Mouse (Mus musculus) hindbrain, embryonic 12.5 days (tissue): ENCODE data around the gene Asic2. TPM values are rescaled to one million over a fixed set of nuclear protein-coding genes. Genes with fewer than 3 reads are reported as not detected.
A peak's percentile ranks its signal among the peaks of the same experiment; 100 is the strongest.

ENCODE experiments used
- ATAC-seq: fragments of 200-750 bp; cut with Nextera tagmentation; 2 replicates; pipeline ENCODE4 v1.8.0; 2017; ENCODE audit warnings: moderate TSS enrichment; ENCODE audit not compliant: low FRiP score
- H3K27ac ChIP-seq: fragments of 300-500 bp; sonication (generic); 2 replicates; pipeline ENCODE4 v1.5.1; 2016; ENCODE audit warnings: mild to moderate bottlenecking
- H3K27me3 ChIP-seq: fragments of 300-500 bp; sonication (generic); 2 replicates; pipeline ENCODE4 v1.6.1; 2016; ENCODE audit warnings: mild to moderate bottlenecking
- H3K36me3 ChIP-seq: fragments of 300-500 bp; sonication (generic); 2 replicates; pipeline ENCODE4 v1.6.1; 2016; ENCODE audit warnings: mild to moderate bottlenecking
- H3K4me1 ChIP-seq: fragments of 300-500 bp; sonication (generic); 2 replicates; pipeline ENCODE4 v1.6.1; 2016
- H3K4me2 ChIP-seq: fragments of 300-500 bp; sonication (generic); replicated peaks from 2 replicates; pipeline ENCODE4 v1.6.1; 2016; ENCODE audit warnings: mild to moderate bottlenecking
- H3K4me3 ChIP-seq: fragments of 300-500 bp; sonication (generic); 2 replicates; pipeline ENCODE4 v1.5.1; 2016; ENCODE audit warnings: mild to moderate bottlenecking
- H3K9ac ChIP-seq: fragments of 300-500 bp; sonication (generic); 2 replicates; pipeline ENCODE4 v1.6.1; 2016; ENCODE audit warnings: mild to moderate bottlenecking, moderate library complexity
- H3K9me3 ChIP-seq: fragments of 300-500 bp; sonication (generic); replicated peaks from 2 replicates; pipeline ENCODE4 v1.6.1; 2016; ENCODE audit warnings: mild to moderate bottlenecking
- WGBS: fragments of 180-500 bp; shearing (Covaris S2); methylation state at CpG from one replicate; pipeline ENCODE4 v1.1.7; 2016; 5-methylcytosine and 5-hydroxymethylcytosine counted together
- polyA plus RNA-seq: library from polyadenylated mRNA; unstranded; fragments of >200 nt; fragmentation: Nextera tagmentation; extraction: Ambion mirVana; gene quantifications from 2 replicates; pipeline ENCODE4 v1.2.1, GENCODE M21; 2016

The Asic2 gene
- polyA plus RNA-seq, 1 experiment from 2014 or later: 5.4 TPM

GRCm38 (mm10) chr11:81152021-81152385 is 816.3 kb downstream of the Asic2 start:
- peaks cover 44% of the 10 kb centered on the region for H3K27me3 ChIP-seq
- peak; percentile 39 for ATAC-seq
- no peaks in the 10 kb centered on the region for H3K36me3 ChIP-seq
- peaks cover 20% of the 10 kb centered on the region for H3K4me1 ChIP-seq
- H3K27ac ChIP-seq: peak overlapping the region; percentile 74
- no peaks in the 10 kb centered on the region for H3K9me3 ChIP-seq
- H3K4me3 ChIP-seq: peak overlapping the region; percentile 67
- H3K9ac ChIP-seq: peak overlapping the region; percentile 74
- H3K4me2 ChIP-seq: peak overlapping the region; percentile 98
- WGBS: under 1% methylated on average over 39 of the region's 42 CpGs

- peak overlapping the region; percentile 98 for H3K4me2 ChIP-seq
- peak overlapping the region; percentile 67 for H3K4me3 ChIP-seq
- H3K9me3 ChIP-seq: no peaks in the 10 kb centered on the region
- H3K36me3 ChIP-seq: no peaks in the 10 kb centered on the region
- ATAC-seq: 0 out of 2 replicates have a peak, but pooled peaks have one; percentile 33
- H3K27ac ChIP-seq: no peak overlapping the region
- 6% methylated on average over 35 of the region's 36 CpGs for WGBS
- H3K27me3 ChIP-seq: peaks cover 44% of the 10 kb centered on the region
- H3K4me1 ChIP-seq: peaks cover 20% of the 10 kb centered on the region
- peak overlapping the region; percentile 74 for H3K9ac ChIP-seq
Measured at GRCm38 (mm10) chr11:81151286-81152020, 816.8 kb downstream of the Asic2 start.

GRCm38 (mm10) chr11:81150621-81151020 is 817.6 kb downstream of the Asic2 start:
- Histone ChIP-seq H3K9me3 (no peaks in the 10 kb centered on the region), H3K36me3 (no peaks in the 10 kb centered on the region), H3K4me1 (peaks cover 20% of the 10 kb centered on the region), H3K27me3 (peaks cover 37% of the 10 kb centered on the region), H3K9ac (no peak overlapping the region), H3K4me3 (no peak overlapping the region), H3K4me2 (no peak overlapping the region), H3K27ac (no peak overlapping the region)
- no peak for ATAC-seq
- 75% methylated on average over 8 of the region's 8 CpGs for WGBS

GRCm38 (mm10) chr11:81148423-81148822 is 819.8 kb downstream of the Asic2 start:
- no peak for ATAC-seq
- WGBS: 71% methylated on average over 10 of the region's 10 CpGs
- H3K4me1 ChIP-seq: peaks cover 14% of the 10 kb centered on the region; the same call in 1 of the 2 replicates

GRCm38 (mm10) chr11:81146574-81147157 is 821.6 kb downstream of the Asic2 start:
- H3K4me3 ChIP-seq: no peak overlapping the region
- H3K27me3 ChIP-seq: peaks cover 9% of the 10 kb centered on the region
- H3K4me1 ChIP-seq: peaks cover 3% of the 10 kb centered on the region; the same call in 1 of the 2 replicates
- WGBS: 85% methylated on average over 9 of the region's 9 CpGs
- no peak overlapping the region for H3K4me2 ChIP-seq
- H3K36me3 ChIP-seq: no peaks in the 10 kb centered on the region
- no peak for ATAC-seq
- H3K9me3 ChIP-seq: no peaks in the 10 kb centered on the region
- no peak overlapping the region for H3K27ac ChIP-seq
- H3K9ac ChIP-seq: no peak overlapping the region

More at GRCm38 (mm10) chr11:81148423-81148822, 819.8 kb downstream of the Asic2 start:
- no peak overlapping the region for H3K4me3 ChIP-seq
- H3K4me2 ChIP-seq: no peak overlapping the region
- H3K27ac ChIP-seq: no peak overlapping the region
- H3K27me3 ChIP-seq: peaks cover 18% of the 10 kb centered on the region
- no peaks in the 10 kb centered on the region for H3K9me3 ChIP-seq
- no peaks in the 10 kb centered on the region for H3K36me3 ChIP-seq
- H3K9ac ChIP-seq: no peak overlapping the region

GRCm38 (mm10) chr11:81135141-81135540 is 833.1 kb downstream of the Asic2 start:
- Histone ChIP-seq H3K27ac (no peak overlapping the region), H3K9ac (no peak overlapping the region), H3K27me3 (no peaks in the 10 kb centered on the region), H3K4me2 (no peak overlapping the region), H3K9me3 (no peaks in the 10 kb centered on the region), H3K4me1 (peaks cover 7% of the 10 kb centered on the region), H3K4me3 (no peak overlapping the region), H3K36me3 (no peaks in the 10 kb centered on the region)
- 53% methylated on average over 4 of the region's 4 CpGs for WGBS
- no peak for ATAC-seq

- 13% methylated on average over 5 of the region's 5 CpGs for WGBS
- H3K36me3 ChIP-seq: no peaks in the 10 kb centered on the region
- no peak overlapping the region for H3K9ac ChIP-seq
- no peaks in the 10 kb centered on the region for H3K9me3 ChIP-seq
- no peak overlapping the region for H3K27ac ChIP-seq
- no peaks in the 10 kb centered on the region for H3K27me3 ChIP-seq
- H3K4me2 ChIP-seq: no peak overlapping the region
- H3K4me1 ChIP-seq: peaks cover 7% of the 10 kb centered on the region
- H3K4me3 ChIP-seq: no peak overlapping the region
- ATAC-seq: no peak
Measured at GRCm38 (mm10) chr11:81133950-81134349, 834.3 kb downstream of the Asic2 start.

- H3K27ac ChIP-seq: no peak overlapping the region
- 92% methylated on average over 7 of the region's 7 CpGs for WGBS
- H3K36me3 ChIP-seq: no peaks in the 10 kb centered on the region
- H3K4me1 ChIP-seq: peaks cover 7% of the 10 kb centered on the region
- H3K9me3 ChIP-seq: no peaks in the 10 kb centered on the region
- no peaks in the 10 kb centered on the region for H3K27me3 ChIP-seq
- H3K4me3 ChIP-seq: no peak overlapping the region
- no peak overlapping the region for H3K4me2 ChIP-seq
- no peak for ATAC-seq
- no peak overlapping the region for H3K9ac ChIP-seq
Measured at GRCm38 (mm10) chr11:81132669-81133068, 835.6 kb downstream of the Asic2 start.

- no peaks in the 10 kb centered on the region for H3K9me3 ChIP-seq
- H3K4me2 ChIP-seq: no peak overlapping the region
- H3K27me3 ChIP-seq: no peaks in the 10 kb centered on the region
- H3K4me1 ChIP-seq: peaks cover 17% of the 10 kb centered on the region
- no peaks in the 10 kb centered on the region for H3K36me3 ChIP-seq
- 95% methylated on average over 6 of the region's 6 CpGs for WGBS
- no peak for ATAC-seq
- H3K4me3 ChIP-seq: no peak overlapping the region
- no peak overlapping the region for H3K9ac ChIP-seq
- no peak overlapping the region for H3K27ac ChIP-seq
Measured at GRCm38 (mm10) chr11:81124363-81124762, 843.9 kb downstream of the Asic2 start.

GRCm38 (mm10) chr11:81120024-81120576 is 848.2 kb downstream of the Asic2 start:
- 57% methylated on average over 8 of the region's 8 CpGs for WGBS
- Histone ChIP-seq H3K4me2 (no peak overlapping the region), H3K9ac (no peak overlapping the region), H3K9me3 (no peaks in the 10 kb centered on the region), H3K4me3 (no peak overlapping the region), H3K27ac (no peak overlapping the region), H3K4me1 (peaks cover 31% of the 10 kb centered on the region), H3K27me3 (no peaks in the 10 kb centered on the region), H3K36me3 (no peaks in the 10 kb centered on the region)
- peak; percentile 50; the same call in 1 of the 2 replicates for ATAC-seq

- Histone ChIP-seq H3K4me3 (no peak overlapping the region), H3K36me3 (no peaks in the 10 kb centered on the region), H3K4me1 (peaks cover 31% of the 10 kb centered on the region), H3K27ac (no peak overlapping the region), H3K9ac (no peak overlapping the region), H3K4me2 (no peak overlapping the region), H3K9me3 (no peaks in the 10 kb centered on the region), H3K27me3 (no peaks in the 10 kb centered on the region)
- no peak for ATAC-seq
- 42% methylated on average over 7 of the region's 7 CpGs for WGBS
Measured at GRCm38 (mm10) chr11:81118055-81118454, 850.2 kb downstream of the Asic2 start.

GRCm38 (mm10) chr11:81115666-81116065 is 852.6 kb downstream of the Asic2 start:
- no peak overlapping the region for H3K4me2 ChIP-seq
- WGBS: 45% methylated on average over 9 of the region's 9 CpGs
- peaks cover 21% of the 10 kb centered on the region; the same call in 1 of the 2 replicates for H3K4me1 ChIP-seq
- no peak overlapping the region for H3K27ac ChIP-seq
- no peak for ATAC-seq
- no peaks in the 10 kb centered on the region for H3K27me3 ChIP-seq
- H3K36me3 ChIP-seq: no peaks in the 10 kb centered on the region
- no peak overlapping the region for H3K9ac ChIP-seq
- H3K4me3 ChIP-seq: no peak overlapping the region
- H3K9me3 ChIP-seq: no peaks in the 10 kb centered on the region
